Mouse (Mus musculus) heart, adult 2 months (tissue): ENCODE results near the gene Brwd1. TPM values are rescaled to one million over a fixed set of nuclear protein-coding genes. Genes with fewer than 3 reads are reported as not detected.
"Not testable (repeated sequence)": the region's sequence is repeated elsewhere in the genome, so short reads cannot be mapped to it uniquely, and the experiment has no call there.

Experiments used
- DNase-seq, 2 experiments: peaks; one replicate each; pipeline ENCODE4 v3.0.0; 2021
- H3K27ac ChIP-seq: fragments of 200-600 bp; 2 replicates; pipeline ENCODE4 v1.8.1; 2022
- H3K27me3 ChIP-seq: fragments of 200-500 bp; 2 replicates; pipeline ENCODE4 v1.6.1; 2012; ENCODE audit warnings: mild to moderate bottlenecking, low read length, inconsistent platforms, mixed read lengths; ENCODE audit not compliant: control insufficient read depth, insufficient read depth
- H3K36me3 ChIP-seq: fragments of 200-500 bp; 2 replicates; pipeline ENCODE4 v1.6.1; 2012; ENCODE audit warnings: low read length, inconsistent platforms; ENCODE audit not compliant: control insufficient read depth, insufficient read depth
- H3K4me1 ChIP-seq: fragments of 200-500 bp; 2 replicates; pipeline ENCODE4 v1.6.1; 2011; ENCODE audit warnings: low read length; ENCODE audit not compliant: control insufficient read depth, insufficient read depth
- H3K4me3 ChIP-seq: fragments of 200-600 bp; 2 replicates; pipeline ENCODE4 v1.8.1; 2022
- H3K79me2 ChIP-seq: fragments of 200-500 bp; replicated peaks from 2 replicates; pipeline ENCODE4 v1.6.1; 2012; ENCODE audit warnings: mild to moderate bottlenecking, inconsistent platforms, low read length, moderate library complexity, mixed read lengths; ENCODE audit not compliant: control insufficient read depth, insufficient read depth
- H3K9ac ChIP-seq: fragments of 200-500 bp; 2 replicates; pipeline ENCODE4 v1.6.1; 2012; ENCODE audit warnings: low read depth, mild to moderate bottlenecking, control low read depth, inconsistent platforms, low read length, mixed read lengths
- CTCF ChIP-seq: fragments of 200-600 bp; IDR thresholded peaks from 2 replicates; pipeline ENCODE4 v1.8.1; 2022; ENCODE audit warnings: antibody characterized with exemption, mild to moderate bottlenecking, moderate library complexity
- EP300 ChIP-seq: fragments of 200-500 bp; IDR thresholded peaks from 2 replicates; pipeline ENCODE4 v1.6.1; 2011; ENCODE audit warnings: low read depth, low read length, control low read depth; ENCODE audit not compliant: insufficient read depth
- POLR2A ChIP-seq: fragments of 200-500 bp; IDR thresholded peaks from 2 replicates; pipeline ENCODE4 v1.6.1; 2011; ENCODE audit warnings: mild to moderate bottlenecking, low read depth, low read length, control low read depth; ENCODE audit not compliant: insufficient read depth
- WGBS: fragments of 180-500 bp; shearing (Covaris S2); methylation state at CpG from one replicate; pipeline ENCODE4 v1.1.7; 2018; 5-methylcytosine and 5-hydroxymethylcytosine counted together
- intact Hi-C: fragments of 180-260 bp; cut with DNase I; formaldehyde crosslinking; loops from one replicate; pipeline ENCODE4 v1.15.1; 2025
- polyA plus RNA-seq: library from polyadenylated mRNA; depleted of rRNA; stranded (reverse); fragments of >200 nt; gene quantifications from 2 replicates; pipeline ENCODE4 v1.2.3, GENCODE M21; 2012
- total RNA-seq, 2 experiments: library from RNA; stranded (reverse); gene quantifications; 2 replicates each; pipeline ENCODE4 v1.2.3; 2021

Brwd1 gene
- total and polyA plus RNA-seq, 3 experiments, result 24.4 to 88.7 (median 65.5) TPM

DNA sequence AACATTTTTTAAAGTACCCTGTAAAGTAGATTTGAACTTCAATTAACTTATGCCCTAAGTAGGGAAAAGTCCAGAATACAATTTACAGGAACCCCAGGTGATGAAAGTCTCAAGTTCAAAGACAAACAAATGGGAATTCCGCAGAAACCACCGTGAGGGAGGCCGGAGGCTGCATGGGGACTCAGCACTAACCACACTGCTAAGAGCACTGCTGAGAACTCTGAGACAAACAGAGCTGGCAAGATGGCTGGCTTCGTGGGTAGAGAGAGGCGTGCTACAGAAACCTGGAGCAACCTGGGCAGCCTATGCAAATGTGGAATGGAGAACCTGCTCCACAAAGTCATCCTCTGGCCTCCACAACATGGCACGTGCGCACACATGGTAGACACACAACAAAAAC lies 86.2 kb downstream of the Brwd1 start:
- Histone ChIP-seq H3K9ac (no peak overlapping the region), H3K4me3 (no peak overlapping the region), H3K27ac (no peak overlapping the region), H3K27me3 (no peaks in the 10 kb centered on the region), H3K4me1 (no peaks in the 10 kb centered on the region; the same call in 1 of the 2 replicates), H3K79me2 (no peaks in the 10 kb centered on the region), H3K36me3 (peaks cover 6% of the 10 kb centered on the region; the same call in 1 of the 2 replicates)
- intact Hi-C loops, result no loop called here
- DNase-seq, result no peak
- TF ChIP-seq CTCF (no peak), POLR2A (no peak)
- WGBS, result 85% methylated on average over 7 of the region's 7 CpGs

DNA sequence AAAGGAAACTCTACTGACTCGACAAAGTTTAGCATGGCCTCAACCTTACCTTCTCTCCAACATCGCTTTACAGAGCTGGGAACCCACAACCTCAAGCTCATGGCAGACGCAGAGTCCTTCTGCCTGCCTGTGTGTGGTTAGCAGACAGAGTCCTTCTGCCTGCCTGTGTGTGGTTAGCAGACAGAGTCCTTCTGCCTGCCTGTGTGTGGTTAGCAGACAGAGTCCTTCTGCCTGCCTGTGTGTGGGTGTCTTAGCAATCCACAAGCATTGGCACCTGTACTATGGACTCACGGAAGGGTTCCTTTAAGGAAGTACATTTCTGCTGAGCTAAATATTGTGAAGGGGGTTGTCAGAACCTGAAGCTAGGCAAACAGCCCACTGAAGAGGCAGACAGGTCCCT lies 87.8 kb downstream of the Brwd1 start:
- WGBS, result 84% methylated on average over 4 of the region's 4 CpGs
- H3K27me3 ChIP-seq, H3K27ac ChIP-seq, H3K4me1 ChIP-seq, H3K9ac ChIP-seq, DNase-seq, H3K79me2 ChIP-seq, H3K4me3 ChIP-seq, H3K36me3 ChIP-seq: not testable (repeated sequence)
- intact Hi-C loops, result loop anchor here (5.0 kb wide), 1 partner anchor 153 kb away; the partner anchor contains the start of gene Wrb

DNA sequence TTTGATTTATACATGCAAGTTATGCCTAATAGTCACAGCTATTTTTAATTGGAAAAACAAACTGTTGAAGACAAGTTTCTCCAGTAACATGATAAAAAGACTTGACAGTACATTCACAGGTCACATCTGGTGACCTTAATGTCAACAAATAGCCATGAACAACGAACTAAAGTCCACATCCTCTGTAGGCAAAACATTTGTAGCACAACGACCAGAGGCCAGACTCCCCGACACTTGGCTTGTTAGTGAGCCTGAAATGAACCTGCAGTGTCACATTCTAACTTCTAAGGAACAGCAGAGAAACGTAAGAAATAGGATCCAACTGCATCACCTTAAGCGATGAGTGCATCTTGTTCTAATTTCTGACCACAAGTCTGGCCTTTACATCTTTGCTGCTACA lies 89.7 kb downstream of the Brwd1 start:
- Histone ChIP-seq H3K27ac (no peak overlapping the region), H3K4me1 (no peaks in the 10 kb centered on the region), H3K27me3 (no peaks in the 10 kb centered on the region), H3K9ac (no peak overlapping the region), H3K79me2 (no peaks in the 10 kb centered on the region), H3K36me3 (no peaks in the 10 kb centered on the region; the same call in none of the 2 replicates), H3K4me3 (no peak overlapping the region)
- intact Hi-C loops, result loop anchor here (5.0 kb wide), 1 partner anchor 155 kb away; the partner anchor contains the start of gene Wrb
- 58% methylated on average over 5 of the region's 5 CpGs for WGBS
- TF ChIP-seq CTCF (no peak), EP300 (no peak), POLR2A (no peak)
- DNase-seq, result no peak

DNA sequence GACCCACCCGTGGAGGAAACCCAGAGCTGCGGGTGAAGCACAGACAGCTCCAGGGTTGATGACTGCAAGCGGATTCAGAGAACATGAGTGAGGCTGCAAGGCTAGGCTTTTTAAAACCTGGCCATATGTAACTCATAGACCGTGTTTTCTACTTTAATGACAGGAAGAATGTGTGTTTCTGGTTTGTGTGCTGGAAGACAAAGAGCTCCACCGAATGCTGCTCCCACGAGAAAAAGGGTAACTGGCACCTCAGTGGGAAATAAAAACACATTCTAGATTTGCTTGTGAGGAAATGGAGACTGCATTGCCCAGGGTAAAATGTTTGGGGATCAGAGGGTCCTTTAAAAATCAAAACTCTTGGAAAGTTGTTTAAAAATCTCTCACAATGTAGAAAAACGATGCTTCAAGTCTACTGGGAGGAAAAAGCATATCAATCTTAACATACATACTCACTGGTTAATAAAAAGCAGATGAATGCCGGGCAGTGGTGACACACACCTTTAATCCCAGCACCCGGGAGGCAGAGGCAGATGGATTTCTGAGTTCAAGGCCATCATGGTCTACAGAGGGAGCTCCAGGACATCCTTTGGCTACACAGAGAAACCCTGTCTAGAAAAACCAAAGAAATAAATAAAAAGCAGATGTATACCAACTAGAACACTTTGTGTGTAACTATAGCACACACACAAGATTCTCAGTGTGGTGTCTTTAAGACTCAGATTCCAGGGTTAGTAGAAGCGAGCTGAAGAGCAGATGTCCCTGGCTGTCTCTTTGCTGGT lies 91.0 kb downstream of the Brwd1 start:
- no peak for DNase-seq

DNA sequence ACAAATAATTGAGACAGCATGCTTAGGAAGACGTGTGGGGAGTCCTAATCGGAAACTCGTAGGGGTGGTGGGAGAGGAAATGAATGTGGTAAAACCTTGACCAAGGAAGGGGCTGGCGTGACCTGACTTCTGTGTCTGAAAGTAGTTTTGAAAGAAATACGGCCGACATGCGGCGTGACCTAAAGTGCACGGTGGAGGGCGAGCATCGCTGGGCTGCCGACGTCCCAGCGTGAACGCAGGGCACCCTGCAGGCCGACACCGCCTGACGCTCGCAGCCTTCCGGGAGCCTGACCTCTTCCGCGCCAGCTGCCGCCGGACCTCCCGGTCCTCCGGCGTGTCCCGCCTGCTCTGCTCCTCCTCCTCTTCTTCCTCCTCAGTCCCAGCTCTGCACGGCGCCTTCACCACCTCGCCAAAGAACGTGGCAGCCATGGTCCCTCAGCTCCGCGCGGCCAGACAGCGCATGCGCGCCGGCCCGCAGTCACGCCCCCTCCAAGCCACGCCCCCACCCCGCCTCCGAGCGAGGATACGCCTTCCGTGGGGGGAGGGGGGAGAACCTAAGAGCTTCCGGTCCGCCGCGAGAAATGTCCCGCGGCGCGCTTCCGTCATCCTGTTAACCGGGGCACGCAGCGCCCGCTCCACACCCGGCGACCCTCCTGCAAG lies 91.7 kb downstream of the Brwd1 start, which contains the start of gene Psmg1:
Psmg1 (minus strand) TSS at position 499 of the 660 bp plus-strand sequence.
- Histone ChIP-seq H3K79me2 (no peaks in the 10 kb centered on the region), H3K27me3 (no peaks in the 10 kb centered on the region), H3K9ac (peak within 1 kb of the TSS; percentile 82), H3K4me3 (peak within 1 kb of the TSS; percentile 79), H3K4me1 (no peaks in the 10 kb centered on the region), H3K36me3 (no peaks in the 10 kb centered on the region; the same call in none of the 2 replicates), H3K27ac (peak within 1 kb of the TSS; percentile 89)
- intact Hi-C loops, result loop anchor here (2.0 to 5.0 kb wide), 2 partner anchors 92 to 157 kb away; partner anchors contain the start of genes Brwd1 and Wrb
- TF ChIP-seq CTCF (peak; percentile 32), POLR2A (peak; percentile 93), EP300 (peak; percentile 50; the same call in 1 of the 2 replicates)
- WGBS, result 1% methylated on average over 60 of the region's 62 CpGs
- DNase-seq, result peak; percentile 95 to 99

More for the DNA sequence above, 91.0 kb downstream of the Brwd1 start:
- TF ChIP-seq POLR2A (no peak; the same call in 1 of the 2 replicates), CTCF (0 out of 2 replicates have a peak, but pooled peaks have one; percentile 16)
- Histone ChIP-seq H3K4me3 (peak overlapping the region; percentile 79), H3K9ac (peak overlapping the region; percentile 82), H3K27me3 (no peaks in the 10 kb centered on the region), H3K4me1 (no peaks in the 10 kb centered on the region), H3K27ac (peak overlapping the region; percentile 89), H3K36me3 (no peaks in the 10 kb centered on the region; the same call in none of the 2 replicates), H3K79me2 (no peaks in the 10 kb centered on the region)
- intact Hi-C loops, result loop anchor here (2.0 to 5.0 kb wide), 2 partner anchors 91 to 156 kb away; partner anchors contain the start of genes Brwd1 and Wrb
- WGBS, result 8% methylated on average over 10 of the region's 10 CpGs

DNA sequence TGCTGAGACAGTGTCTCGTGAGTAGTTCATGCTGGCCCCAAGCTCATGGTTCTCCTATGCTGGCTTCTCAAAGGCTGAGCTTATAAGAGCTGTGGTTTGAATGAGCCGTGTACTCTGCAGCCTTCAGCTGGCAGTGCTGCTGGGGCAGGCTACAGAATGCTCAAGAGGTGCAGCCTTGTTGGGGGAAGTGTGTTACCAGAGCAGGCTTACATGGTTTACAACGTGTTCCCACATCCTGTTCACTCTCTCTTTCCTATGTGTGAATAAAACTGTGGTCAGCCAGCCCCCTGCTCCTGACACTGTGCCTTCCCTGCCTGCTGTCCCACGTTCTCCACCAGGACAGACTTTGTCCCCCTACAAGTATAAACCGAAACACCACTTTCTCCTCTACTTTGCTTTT lies 97.4 kb downstream of the Brwd1 start:
- 80% methylated on average over 5 of the region's 5 CpGs for WGBS
- no peak for TF ChIP-seq POLR2A
- no peak for TF ChIP-seq CTCF
- TF ChIP-seq EP300, result no peak
- no peaks in the 10 kb centered on the region; the same call in 1 of the 2 replicates for H3K36me3 ChIP-seq
- no peak for DNase-seq
- no peaks in the 10 kb centered on the region for H3K27me3 ChIP-seq
- H3K27ac ChIP-seq, result no peak overlapping the region
- H3K4me3 ChIP-seq, result no peak overlapping the region
- no peak overlapping the region for H3K9ac ChIP-seq
- H3K4me1 ChIP-seq, result no peaks in the 10 kb centered on the region
- no peaks in the 10 kb centered on the region for H3K79me2 ChIP-seq
- intact Hi-C loops, result no loop called here
